Mouse (Mus musculus): Measurements from ENCODE around the gene Pygb.

Gene Pygb

DNA sequence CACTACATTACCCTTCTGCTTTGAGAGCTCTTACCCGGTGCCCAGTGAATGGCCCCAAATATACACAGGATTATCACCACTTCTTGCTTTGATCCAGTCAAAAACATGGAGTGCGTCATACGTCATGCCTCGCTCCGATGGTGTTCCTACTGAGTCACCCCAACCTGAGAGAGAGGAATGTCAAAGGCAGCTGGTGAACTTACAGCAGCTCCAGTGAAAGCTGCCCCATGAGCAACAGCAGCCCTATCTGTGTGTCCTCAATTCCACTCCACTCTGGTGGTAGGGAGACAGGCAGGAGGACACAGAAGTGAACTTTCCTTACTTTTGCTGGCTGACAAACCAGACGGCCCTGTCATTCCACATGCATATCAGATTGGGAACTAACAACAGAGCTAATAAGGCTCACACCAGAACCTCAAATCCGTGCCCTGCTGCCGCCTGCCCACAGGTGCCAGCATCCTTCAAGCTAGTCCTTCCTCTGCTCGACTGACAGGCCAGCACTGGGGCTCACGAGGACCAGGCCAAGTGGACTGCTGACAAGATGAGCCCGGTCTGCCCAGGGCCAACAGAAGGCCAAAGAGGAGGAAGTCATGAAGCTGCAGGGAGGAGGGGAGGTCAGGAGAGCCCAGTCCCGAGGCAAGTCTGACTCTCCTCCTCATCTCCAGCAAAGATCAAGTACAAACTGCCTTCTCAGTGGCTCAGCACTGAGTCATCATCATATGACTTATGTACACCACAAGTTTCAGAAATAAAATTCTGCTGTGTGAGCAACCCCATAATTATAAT is 53.3 kb downstream of the Pygb start:
- DNase-seq (ENCODE audit: low read depth in 1 of 2, low spot score in 2 of 2) = no peak

DNA sequence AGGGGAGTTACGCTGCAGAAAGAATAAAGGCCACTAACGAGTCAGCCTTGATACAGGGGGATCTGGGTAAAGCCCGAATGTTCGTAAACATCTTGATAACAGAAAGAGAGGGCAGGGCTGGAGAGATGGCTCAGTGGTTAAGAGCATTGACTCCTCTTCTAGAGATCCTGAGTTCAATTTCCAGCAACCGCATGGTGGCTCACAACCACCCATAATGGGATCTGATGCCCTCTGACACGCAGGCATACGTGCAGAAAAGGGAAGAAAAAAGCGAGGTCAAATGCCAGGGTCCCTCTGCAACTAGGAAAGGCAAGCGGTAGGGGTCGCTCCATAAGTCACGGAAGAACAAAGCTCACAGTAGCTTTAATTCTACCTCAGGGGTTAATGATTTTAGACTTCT is 54.6 kb downstream of the Pygb start:
- DNase-seq (ENCODE audit: low read depth in 1 of 2, low spot score in 2 of 2) = no peak

DNA sequence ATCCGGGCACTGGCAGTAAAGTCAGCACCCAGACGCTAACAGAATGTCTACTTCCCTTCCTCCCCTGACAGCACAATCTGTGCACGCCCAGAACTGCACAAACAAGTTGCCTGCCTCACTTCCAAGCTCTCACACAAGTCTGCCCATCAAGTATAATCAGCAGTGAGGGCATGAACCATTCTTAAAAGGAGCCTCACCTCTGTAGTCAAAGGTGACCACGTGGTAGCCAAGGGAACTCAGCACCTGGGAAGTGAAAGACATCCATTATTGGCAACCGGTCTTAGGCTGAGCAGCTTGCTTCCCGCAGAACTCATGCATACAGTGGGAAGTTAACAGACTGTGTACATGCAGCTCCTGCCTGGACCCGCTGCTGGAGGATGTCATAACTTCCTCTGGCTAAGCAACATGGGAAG is 55.5 kb downstream of the Pygb start:
- no peak for DNase-seq (ENCODE audit: low read depth in 1 of 2, low spot score in 2 of 2)

DNA sequence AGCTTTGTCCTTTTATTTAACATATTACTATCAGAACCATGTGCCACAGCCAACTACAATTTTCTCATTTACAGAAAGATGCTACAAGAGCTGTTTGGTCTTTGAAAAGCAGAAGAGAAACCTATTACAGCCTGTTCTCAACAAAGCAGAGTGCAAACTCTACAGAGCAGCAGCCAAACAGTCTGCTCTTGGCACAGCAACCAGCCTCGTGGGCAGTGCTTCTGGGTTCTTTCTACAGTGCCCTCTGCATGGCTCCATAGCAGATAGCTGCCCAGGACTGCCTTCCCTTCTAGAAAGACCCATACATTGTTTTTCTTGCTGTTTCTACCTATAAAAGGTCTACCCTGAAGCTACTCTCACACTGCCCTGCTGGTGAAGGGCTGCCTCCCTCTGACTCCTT is 58.3 kb downstream of the Pygb start:
- DNase-seq (ENCODE audit: low read depth in 1 of 2, low spot score in 2 of 2) = no peak

DNA sequence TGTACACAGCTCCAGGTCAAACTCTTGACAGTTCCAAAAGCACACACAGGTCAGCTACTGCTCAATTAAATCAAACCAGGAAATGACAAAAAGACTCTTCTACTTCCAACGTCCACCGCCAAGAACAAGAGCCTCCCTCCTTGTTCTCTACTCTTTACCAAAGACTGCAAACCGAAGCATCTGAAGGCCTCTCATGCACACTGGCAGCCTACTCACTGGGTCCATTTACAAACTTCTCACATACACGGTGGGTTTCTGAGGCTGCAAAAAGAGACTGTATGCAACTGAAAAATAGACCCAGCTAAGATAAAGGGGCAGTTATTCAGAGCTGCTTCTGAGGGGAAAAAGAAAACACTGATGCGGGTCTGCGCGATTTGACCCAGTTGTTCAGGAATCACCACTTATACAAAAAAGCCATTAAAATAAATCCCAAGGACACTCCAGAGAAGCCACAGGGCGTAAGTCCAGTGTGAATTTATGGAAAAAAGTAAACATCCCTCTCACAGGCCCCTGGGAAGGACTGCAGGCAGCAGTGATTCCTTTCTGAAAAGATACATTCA is 61.0 kb downstream of the Pygb start:
- no peak for DNase-seq (ENCODE audit: low read depth in 1 of 2, low spot score in 2 of 2)

DNA sequence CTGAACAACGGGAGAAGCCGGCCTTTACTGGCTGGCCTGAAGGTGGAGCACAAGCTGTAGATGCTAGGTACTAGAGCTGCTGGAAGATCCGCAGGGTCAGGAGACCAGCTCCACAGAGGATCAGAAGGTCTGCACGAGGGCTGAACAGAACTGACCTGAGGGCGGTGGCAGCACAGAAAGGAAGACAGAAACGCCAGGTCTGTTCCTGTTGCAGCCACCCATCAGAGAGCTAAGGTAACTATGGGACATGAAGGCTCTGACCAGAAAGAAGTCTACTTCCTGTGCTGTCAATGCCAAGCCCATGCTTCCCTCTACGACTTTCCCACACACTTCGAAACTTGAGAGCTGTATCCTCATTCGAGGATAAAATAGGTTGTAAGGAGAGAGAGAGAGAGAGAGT is 64.7 kb downstream of the Pygb start:
- DNase-seq (ENCODE audit: low read depth in 1 of 2, low spot score in 2 of 2) = no peak

DNA sequence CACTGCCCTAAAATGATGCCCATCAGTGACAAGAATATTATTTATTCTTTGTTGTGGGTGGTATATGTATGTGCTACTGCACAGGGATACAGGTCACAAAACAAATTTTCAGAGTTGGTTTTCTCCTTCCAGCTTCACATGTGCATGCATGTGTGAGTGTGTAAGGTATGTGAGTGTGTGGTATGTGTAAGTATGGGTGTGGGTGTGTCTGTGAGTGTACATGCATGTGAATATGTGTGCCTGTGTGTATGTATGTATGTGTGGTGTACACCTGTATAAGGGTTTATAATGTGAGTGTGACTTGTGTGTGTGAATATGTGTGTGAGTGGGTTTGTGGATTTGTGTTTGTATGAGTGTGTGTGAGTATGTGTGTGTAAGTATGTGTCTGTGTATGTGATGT is 68.7 kb downstream of the Pygb start:
- no peak for DNase-seq (ENCODE audit: low read depth in 1 of 2, low spot score in 2 of 2)

DNA sequence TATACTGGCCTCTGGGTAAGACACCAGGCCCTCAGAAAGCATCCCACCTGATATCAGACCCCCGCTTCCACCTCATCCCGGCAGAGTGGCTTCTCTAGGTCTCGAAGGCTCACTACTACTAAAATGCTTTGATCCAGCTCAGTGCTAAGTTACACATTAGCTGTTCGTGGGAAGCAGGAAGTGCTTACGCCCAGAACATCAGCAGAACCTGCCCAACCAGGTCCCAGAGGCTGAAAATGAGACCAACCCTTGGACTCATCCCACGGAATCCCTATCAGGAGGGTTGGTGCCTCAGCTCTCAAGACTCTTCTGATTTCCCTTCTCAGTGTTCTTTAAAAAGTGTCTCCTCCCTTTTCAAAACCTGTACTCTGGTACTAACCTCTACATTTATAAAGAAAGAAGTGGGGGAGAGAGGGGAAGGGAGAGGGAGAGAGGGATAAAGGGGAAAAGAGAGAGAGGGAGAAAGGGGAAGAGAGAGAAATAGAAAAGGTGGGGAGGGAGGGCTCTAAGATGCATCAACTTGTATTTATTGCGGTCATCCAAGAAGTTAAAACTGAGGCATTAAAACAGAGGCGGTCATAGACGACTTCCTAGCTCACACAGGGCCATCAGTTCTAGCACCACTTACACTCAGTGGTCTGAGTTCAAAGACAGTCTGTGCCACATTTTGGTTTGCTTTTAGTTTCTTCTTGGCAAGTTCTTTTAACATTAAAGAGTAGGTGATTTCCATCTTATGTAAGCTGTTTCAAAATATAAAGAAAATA is 72.4 kb downstream of the Pygb start:
- DNase-seq (ENCODE audit: low read depth in 1 of 2, low spot score in 2 of 2) = no peak

DNA sequence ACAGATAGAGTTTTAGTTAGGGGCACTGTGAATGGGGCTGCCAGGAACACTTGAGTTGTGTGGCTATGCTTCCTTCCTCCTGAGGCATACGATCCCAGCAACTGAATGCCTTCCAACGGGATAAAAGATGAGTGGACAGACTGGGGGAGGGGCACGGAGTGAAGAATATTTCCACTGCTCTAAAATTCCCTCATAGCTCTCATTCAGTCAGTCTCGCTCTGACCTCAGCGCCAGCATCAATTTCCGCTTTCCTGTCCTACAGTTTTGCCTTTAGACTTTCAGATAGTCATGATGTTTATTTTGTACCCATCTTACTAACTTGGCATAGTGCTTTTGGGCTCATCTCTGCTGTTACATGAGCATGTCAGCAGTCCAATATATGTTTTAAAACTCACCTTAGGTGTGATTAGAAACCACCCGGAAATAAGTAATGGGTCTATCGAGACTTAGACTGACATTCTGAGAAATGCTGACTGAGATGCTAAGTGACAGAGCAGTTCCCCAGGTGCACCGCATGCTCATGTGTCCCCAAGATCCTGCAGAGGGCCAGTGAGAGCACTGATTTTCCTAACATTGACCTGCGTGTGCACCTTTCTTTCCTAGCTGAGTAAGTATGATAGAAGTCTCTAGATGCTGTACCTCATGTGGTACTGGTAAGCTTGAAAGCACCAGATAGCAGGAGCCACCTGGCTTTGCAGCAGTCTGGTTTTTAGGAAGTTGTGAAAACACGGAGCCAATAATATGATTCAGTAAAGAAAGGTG is 73.4 kb downstream of the Pygb start:
- DNase-seq (ENCODE audit: low read depth in 1 of 2, low spot score in 2 of 2) = no peak

DNA sequence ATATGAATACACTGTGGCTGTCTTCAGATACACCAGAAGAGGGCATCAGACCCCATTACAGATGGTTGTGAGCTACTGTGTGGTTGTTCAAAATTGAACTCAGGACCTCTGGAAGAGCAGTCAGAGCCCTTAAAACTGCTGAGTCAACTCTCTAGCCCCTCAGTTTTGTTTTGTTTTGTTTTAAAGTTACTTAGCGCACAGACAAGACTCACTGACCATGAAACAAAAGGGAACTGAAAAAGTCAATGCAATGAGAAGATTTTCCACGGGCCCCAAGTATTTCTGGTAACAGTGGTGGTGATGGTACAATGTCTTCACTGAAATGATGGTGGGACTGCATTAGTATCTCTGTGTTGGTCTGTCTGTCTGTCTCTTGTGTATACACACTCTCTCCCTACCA is 74.6 kb downstream of the Pygb start:
- no peak for DNase-seq (ENCODE audit: low read depth in 1 of 2, low spot score in 2 of 2)

DNA sequence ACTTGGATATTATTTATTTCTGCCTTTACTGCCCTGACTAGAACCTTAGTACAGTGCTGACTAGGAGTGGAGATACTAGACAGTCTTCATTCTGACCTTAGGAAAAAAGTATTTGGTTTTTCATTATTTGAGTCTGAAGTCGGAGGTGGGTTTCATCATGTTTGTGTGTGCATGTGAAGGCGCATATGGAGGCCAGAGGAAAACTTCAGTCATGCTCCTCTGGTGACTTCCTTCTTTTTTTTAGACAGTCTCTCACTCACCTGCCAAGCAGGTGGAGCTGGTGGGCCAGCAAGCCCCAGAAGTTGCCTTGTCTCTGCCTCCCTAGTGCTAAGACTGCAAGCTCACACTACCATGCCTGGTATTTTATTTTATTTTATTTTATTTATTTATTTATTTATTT is 80.5 kb downstream of the Pygb start:
- no peak for DNase-seq (ENCODE audit: low read depth in 1 of 2, low spot score in 2 of 2)

DNA sequence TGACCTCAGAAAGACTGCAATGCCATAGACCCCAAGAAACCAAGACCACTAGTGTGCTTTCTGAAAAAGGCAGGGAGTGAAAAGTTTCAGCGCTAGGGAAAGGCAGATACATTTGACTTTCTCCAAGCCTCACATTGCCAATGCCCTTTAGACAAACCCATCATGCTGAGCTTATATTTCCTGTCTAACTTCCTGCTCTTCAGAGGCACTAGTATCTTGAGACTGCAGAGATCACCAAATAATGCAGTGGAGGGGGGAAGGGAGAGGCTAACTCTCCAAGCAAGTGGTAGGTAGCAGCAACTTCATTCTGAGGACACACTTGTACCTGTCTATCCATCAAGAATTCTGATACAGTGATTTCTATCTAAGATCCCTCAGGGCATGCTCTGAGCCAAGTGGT is 82.9 kb downstream of the Pygb start:
- DNase-seq (ENCODE audit: low read depth in 1 of 2, low spot score in 2 of 2) = no peak

DNA sequence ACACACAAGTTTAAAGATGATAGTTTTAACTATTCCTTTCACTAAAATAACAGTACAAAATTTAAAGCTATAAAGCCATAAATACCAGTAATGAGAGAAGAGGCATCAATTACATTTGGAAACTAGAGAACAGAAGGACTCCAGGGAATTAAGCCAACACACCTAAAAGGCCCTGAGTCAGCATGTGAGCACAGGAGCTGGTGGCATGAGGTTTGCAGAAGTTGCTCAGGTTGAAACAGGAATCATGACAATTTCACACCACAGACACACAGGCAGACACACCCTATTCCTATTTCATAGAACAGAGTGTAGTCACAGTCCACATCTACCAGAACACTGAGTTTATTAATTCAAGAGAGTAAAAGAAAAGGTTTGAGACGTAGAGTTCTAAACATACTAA is 88.0 kb downstream of the Pygb start:
- DNase-seq (ENCODE audit: low read depth in 1 of 2, low spot score in 2 of 2) = no peak

DNA sequence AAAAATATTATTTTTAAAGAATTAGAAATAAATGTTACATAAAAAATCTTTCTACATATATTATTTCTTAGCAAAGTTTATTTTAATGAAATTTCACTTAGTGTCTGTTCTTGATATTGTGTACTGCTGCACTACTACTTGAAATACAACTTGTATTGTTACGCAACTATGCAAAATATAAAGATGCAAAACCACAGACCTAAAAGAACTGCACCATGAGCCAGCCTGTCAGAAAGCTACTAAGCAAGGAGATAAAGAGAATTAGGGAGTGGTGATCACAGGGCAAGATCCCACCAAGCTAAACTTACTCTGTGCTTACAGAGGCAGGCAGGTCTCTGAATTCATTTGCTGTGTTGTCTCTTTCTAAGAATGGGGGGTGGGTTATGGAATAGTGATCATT is 88.7 kb downstream of the Pygb start:
- DNase-seq (ENCODE audit: low read depth in 1 of 2, low spot score in 2 of 2) = no peak

DNA sequence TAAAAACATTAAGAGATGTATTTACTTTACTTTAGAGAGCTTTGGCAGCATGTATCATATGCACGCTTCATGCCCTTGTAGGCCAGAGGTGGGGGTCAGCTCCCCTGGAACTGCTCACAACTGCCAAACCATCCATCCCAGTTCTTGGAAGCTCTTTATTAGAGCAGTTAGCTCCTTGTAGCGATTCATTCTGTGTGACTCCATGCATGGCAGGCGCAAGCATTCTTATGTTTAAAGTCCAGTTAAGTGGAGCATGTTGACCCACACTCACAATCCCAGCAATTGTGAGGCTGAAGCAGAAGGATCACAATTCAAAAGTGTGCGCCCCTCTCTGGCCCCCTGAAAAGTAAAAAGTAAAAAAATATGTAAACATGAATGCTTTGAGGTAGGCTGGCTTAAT is 91.0 kb downstream of the Pygb start:
- no peak for DNase-seq (ENCODE audit: low read depth in 1 of 2, low spot score in 2 of 2)
